Mouse (Mus musculus) midbrain, embryonic 16.5 days (tissue): ENCODE data around the gene Stab2. TPM values are rescaled to one million over a fixed set of nuclear protein-coding genes. Genes with fewer than 3 reads are reported as not detected.

Source experiments
- ATAC-seq: fragments of 200-750 bp; cut with Nextera tagmentation; 2 replicates; pipeline ENCODE4 v1.8.0; 2017; ENCODE audit warnings: moderate TSS enrichment
- H3K27ac ChIP-seq: fragments of 300-500 bp; sonication (generic); 2 replicates; pipeline ENCODE4 v1.5.1; 2014; ENCODE audit warnings: mild to moderate bottlenecking, low read length, mixed read lengths
- H3K27me3 ChIP-seq: fragments of 300-500 bp; sonication (generic); 2 replicates; pipeline ENCODE4 v1.6.1; 2014; ENCODE audit warnings: low read depth, low read length, mixed read lengths; ENCODE audit not compliant: control insufficient read depth, insufficient read depth
- H3K36me3 ChIP-seq: fragments of 300-500 bp; sonication (generic); 2 replicates; pipeline ENCODE4 v1.6.1; 2014; ENCODE audit warnings: mild to moderate bottlenecking, low read length, moderate library complexity, mixed read lengths; ENCODE audit not compliant: control insufficient read depth, insufficient read depth
- H3K4me1 ChIP-seq: fragments of 300-500 bp; sonication (generic); 2 replicates; pipeline ENCODE4 v1.6.1; 2014; ENCODE audit warnings: mild to moderate bottlenecking, low read length, mixed read lengths; ENCODE audit not compliant: control insufficient read depth, insufficient read depth
- H3K4me2 ChIP-seq: fragments of 300-500 bp; sonication (generic); 2 replicates; pipeline ENCODE4 v1.6.1; 2014; ENCODE audit warnings: mild to moderate bottlenecking, low read length, mixed read lengths
- H3K4me3 ChIP-seq: fragments of 300-500 bp; sonication (generic); 2 replicates; pipeline ENCODE4 v1.5.1; 2014; ENCODE audit warnings: low read depth, mild to moderate bottlenecking, low read length, moderate library complexity, mixed read lengths
- H3K9ac ChIP-seq: fragments of 300-500 bp; sonication (generic); 2 replicates; pipeline ENCODE4 v1.6.1; 2014; ENCODE audit warnings: low read depth, low read length, mixed read lengths
- H3K9me3 ChIP-seq: fragments of 300-500 bp; sonication (generic); replicated peaks from 2 replicates; pipeline ENCODE4 v1.6.1; 2014; ENCODE audit warnings: mild to moderate bottlenecking, low read length, mixed read lengths; ENCODE audit not compliant: control insufficient read depth, poor library complexity, severe bottlenecking
- WGBS: fragments of 180-500 bp; shearing (Covaris S2); extraction: QIAGEN DNeasy Blood & Tissue Kit; methylation state at CpG from one replicate; pipeline ENCODE4 v1.1.7; 2014; 5-methylcytosine and 5-hydroxymethylcytosine counted together
- polyA plus RNA-seq: library from polyadenylated mRNA; unstranded; fragments of >200 nt; fragmentation: Nextera tagmentation; extraction: Ambion mirVana; gene quantifications from 2 replicates; pipeline ENCODE4 v1.2.1, GENCODE M21; 2015

The Stab2 gene
- polyA plus RNA-seq, 1 experiment from 2014 or later: 0.03 TPM

DNA sequence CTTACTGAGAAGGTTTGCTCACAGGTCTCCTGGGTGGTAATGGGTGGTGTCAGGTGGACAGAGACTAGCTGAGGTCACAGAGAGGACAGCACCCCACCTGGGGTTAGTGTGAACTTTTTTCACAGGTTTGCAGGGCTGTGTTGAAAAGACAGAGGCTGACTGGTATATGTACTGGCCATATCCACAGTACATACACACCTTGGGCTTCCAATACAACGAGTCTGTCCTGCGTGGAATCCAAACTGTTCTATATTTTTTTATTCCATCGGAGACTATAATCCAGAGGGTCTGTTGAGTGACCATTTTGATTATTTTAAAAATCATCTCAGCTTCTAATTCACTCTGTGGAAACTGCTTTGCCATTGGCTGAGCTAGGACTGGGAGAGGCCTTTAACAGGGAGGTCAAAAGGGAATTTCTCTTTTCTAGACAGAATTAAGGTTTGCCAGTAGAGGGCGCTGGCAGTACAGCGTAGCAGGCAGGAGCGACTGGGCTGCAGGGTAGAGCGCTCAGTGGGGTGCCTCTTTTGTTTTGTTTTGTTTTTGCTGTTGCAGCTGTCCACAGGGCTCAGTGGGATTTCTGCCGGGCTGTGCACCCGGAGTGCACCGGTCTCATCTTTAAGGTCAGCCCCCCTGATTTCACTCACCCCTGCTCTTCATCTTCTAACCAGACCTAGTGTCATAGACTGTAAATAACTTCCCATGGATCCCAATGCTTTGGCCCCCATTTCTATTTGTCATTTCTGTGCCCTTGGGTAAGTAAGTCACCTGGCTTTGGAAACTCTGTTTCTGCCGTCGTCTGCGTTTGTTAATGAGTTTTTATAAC is 35.9 kb downstream of the Stab2 start:
- peak; percentile 76 for ATAC-seq
- H3K4me1 ChIP-seq: peaks cover 6% of the 10 kb centered on the region
- H3K27me3 ChIP-seq: no peaks in the 10 kb centered on the region
- 0 out of 2 replicates have a peak overlapping the region, but pooled peaks have one; percentile 4 for H3K4me3 ChIP-seq
- WGBS: 21% methylated on average over 13 of the region's 13 CpGs
- H3K9me3 ChIP-seq: no peaks in the 10 kb centered on the region
- no peaks in the 10 kb centered on the region for H3K36me3 ChIP-seq
- H3K4me2 ChIP-seq: peak overlapping the region; percentile 47
- no peak overlapping the region for H3K27ac ChIP-seq
- H3K9ac ChIP-seq: no peak overlapping the region

DNA sequence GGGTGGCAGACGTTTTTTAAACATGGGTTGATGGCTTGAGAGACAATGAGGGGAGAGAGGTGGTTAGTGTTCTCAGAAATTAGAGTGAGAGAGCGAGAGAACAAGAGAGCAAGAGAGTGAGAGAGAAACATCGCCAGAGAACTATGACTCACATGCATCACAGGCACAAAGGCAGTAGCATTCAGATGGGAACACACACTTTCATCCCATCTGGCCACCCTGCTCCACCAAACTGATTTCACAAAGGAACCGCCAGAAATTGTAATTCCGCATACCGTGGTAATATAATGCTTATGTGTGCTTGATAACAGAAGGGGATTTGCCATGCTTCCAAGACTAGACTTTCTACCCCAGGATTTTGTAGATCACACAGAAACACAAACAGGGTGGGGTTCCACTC is 38.5 kb downstream of the Stab2 start:
- H3K9me3 ChIP-seq: no peaks in the 10 kb centered on the region
- no peak overlapping the region for H3K4me3 ChIP-seq
- WGBS: 84% methylated on average over 6 of the region's 6 CpGs
- H3K4me2 ChIP-seq: no peak overlapping the region
- no peak for ATAC-seq
- no peaks in the 10 kb centered on the region for H3K36me3 ChIP-seq
- H3K9ac ChIP-seq: no peak overlapping the region
- no peaks in the 10 kb centered on the region for H3K27me3 ChIP-seq
- peaks cover 6% of the 10 kb centered on the region for H3K4me1 ChIP-seq
- no peak overlapping the region for H3K27ac ChIP-seq

DNA sequence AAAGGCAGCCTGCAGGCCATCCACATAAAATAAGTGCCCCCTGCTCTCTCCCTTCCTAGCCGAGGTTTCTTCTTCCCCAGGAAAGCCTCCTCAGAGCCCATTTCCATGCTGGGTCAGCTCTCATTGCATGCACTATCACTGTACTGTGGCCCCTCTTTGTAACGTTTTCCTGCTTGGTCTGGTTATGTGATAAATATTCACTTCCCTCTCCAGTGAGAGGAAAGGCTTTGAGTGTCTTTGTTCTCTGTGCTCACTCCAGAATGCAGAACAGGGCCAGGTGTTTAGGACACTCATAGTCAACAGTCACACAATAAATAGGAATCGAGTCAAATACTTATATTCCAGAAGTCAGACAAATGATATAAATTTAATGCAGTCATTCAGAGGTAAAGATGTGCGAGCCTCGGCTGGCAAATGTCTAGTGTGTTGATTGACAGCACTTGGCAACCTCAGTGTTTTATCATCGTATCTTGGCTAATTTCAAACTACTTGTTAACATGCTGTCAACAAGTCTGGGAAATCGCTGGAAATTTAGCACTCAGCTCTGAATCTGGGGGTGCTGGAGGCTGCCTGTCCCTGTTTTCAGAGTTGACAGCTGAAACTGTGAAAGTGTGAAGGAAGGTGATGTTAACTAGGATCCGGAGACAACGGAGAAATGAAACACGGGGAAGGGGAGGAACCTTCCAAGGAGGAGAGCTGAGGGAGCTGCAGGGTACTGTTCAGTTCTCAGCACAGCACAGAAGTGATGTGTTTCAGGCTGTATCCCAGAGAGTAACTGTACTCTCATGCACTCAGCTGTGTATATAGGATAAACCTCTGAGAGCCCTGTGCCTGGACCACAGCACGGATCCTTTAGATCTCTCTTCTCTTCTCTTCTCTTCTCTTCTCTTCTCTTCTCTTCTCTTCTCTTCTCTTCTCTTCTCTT is 46.0 kb downstream of the Stab2 start:
- H3K9ac ChIP-seq: no peak overlapping the region
- WGBS: 60% methylated on average over 11 of the region's 11 CpGs
- no peaks in the 10 kb centered on the region for H3K36me3 ChIP-seq
- ATAC-seq: 0 out of 2 replicates have a peak, but pooled peaks have one; percentile 32
- no peaks in the 10 kb centered on the region for H3K4me1 ChIP-seq
- H3K27ac ChIP-seq: no peak overlapping the region
- H3K9me3 ChIP-seq: no peaks in the 10 kb centered on the region
- H3K4me3 ChIP-seq: no peak overlapping the region
- H3K4me2 ChIP-seq: no peak overlapping the region
- no peaks in the 10 kb centered on the region for H3K27me3 ChIP-seq

DNA sequence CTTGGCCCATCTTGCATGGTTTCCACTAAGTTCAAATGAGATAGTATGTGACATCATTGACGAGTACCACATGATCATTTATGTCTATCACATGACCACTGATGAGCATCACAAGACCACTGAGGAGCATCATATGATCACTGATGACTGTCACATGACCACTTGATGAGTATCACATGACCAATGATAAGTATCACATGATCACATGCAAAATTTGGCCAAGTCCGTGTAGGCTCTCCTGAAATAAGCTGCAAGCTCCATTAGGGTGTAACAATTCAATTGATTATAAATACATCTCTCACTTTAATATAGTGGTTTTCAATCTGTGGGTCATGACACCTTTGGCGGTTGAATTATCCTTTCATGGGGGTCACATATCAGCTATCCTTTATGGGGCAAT is 52.5 kb downstream of the Stab2 start:
- no peaks in the 10 kb centered on the region for H3K4me1 ChIP-seq
- ATAC-seq: no peak
- 96% methylated on average over 3 of the region's 3 CpGs for WGBS
- no peaks in the 10 kb centered on the region for H3K36me3 ChIP-seq
- no peak overlapping the region for H3K4me2 ChIP-seq
- H3K27ac ChIP-seq: no peak overlapping the region
- H3K9me3 ChIP-seq: no peaks in the 10 kb centered on the region
- no peak overlapping the region for H3K9ac ChIP-seq
- no peak overlapping the region for H3K4me3 ChIP-seq
- no peaks in the 10 kb centered on the region for H3K27me3 ChIP-seq

DNA sequence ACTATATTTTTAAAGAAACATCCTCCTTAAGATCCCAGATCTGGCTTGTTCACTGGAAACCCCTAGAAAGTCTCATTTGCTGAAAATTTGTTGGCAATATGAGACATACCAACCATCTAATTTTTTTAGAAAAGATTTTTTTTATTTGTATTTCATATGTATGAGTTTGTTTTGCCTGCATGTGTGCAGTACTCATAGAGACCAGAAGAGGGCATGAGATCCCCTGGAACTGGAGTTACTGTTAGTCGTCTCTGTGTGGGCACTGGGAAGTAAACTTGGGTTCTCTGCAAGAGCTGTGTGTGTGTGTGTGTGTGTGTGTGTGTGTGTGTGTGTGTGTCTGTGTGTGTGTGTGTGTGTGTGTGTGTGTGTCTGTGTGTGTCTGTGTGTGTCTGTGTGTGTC is 55.1 kb downstream of the Stab2 start:
- Histone ChIP-seq H3K27me3 (no peaks in the 10 kb centered on the region), H3K36me3 (no peaks in the 10 kb centered on the region), H3K9ac (no peak overlapping the region), H3K4me3 (no peak overlapping the region), H3K4me1 (no peaks in the 10 kb centered on the region), H3K9me3 (no peaks in the 10 kb centered on the region), H3K27ac (no peak overlapping the region), H3K4me2 (no peak overlapping the region)
- WGBS: 84% methylated on average over 1 of the region's 1 CpGs
- ATAC-seq: no peak

DNA sequence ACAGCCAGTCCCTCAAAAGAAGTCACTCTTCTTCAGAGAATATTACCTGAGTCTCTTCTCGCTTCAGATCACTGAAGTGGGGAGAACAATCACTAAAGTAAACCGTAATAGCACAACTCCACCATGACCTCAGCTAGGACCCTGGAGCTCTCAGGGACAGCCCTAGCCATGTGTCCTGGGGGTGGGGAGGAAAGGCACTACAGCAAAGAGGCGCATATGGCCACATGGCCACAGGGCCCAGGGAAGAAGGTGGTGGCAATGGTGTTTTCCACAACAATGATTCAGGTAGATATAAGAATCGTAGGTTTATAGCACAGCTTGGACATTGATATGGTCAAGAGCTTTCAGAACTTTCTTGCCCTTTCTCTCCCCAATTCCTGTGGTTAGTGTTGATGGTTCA is 57.0 kb downstream of the Stab2 start:
- 88% methylated on average over 4 of the region's 4 CpGs for WGBS

DNA sequence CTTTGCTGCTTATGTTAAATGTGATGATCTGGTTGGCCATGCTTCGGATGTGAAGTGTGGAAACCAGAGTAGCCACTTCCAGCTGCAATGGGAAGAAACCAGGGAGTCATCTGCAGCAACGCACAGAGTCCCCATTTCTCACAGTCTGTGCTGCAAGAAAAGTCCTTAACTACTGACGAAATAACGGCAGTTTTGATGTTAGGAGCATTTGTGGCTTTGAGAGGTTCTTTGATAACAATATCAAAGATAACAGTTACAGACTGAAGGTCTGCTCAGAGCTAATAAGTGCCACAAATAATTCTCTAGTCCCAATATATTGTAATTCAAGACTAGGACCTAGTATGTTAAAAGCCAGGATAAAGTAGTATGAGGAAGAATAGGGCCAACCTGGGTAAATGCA is 57.9 kb downstream of the Stab2 start:
- no peak overlapping the region for H3K27ac ChIP-seq
- H3K4me1 ChIP-seq: no peaks in the 10 kb centered on the region
- no peaks in the 10 kb centered on the region for H3K27me3 ChIP-seq
- no peak overlapping the region for H3K4me2 ChIP-seq
- no peak overlapping the region for H3K9ac ChIP-seq
- whole genome bisulfite sequencing: 89% methylated on average over 4 of the region's 4 CpGs
- H3K36me3 ChIP-seq: no peaks in the 10 kb centered on the region
- no peak for ATAC-seq
- no peaks in the 10 kb centered on the region for H3K9me3 ChIP-seq
- H3K4me3 ChIP-seq: no peak overlapping the region

More for the DNA sequence above, 57.0 kb downstream of the Stab2 start:
- Histone ChIP-seq H3K9ac (no peak overlapping the region), H3K27ac (no peak overlapping the region), H3K4me2 (no peak overlapping the region), H3K4me3 (no peak overlapping the region), H3K27me3 (no peaks in the 10 kb centered on the region), H3K9me3 (no peaks in the 10 kb centered on the region), H3K4me1 (no peaks in the 10 kb centered on the region), H3K36me3 (no peaks in the 10 kb centered on the region)
- no peak for ATAC-seq

DNA sequence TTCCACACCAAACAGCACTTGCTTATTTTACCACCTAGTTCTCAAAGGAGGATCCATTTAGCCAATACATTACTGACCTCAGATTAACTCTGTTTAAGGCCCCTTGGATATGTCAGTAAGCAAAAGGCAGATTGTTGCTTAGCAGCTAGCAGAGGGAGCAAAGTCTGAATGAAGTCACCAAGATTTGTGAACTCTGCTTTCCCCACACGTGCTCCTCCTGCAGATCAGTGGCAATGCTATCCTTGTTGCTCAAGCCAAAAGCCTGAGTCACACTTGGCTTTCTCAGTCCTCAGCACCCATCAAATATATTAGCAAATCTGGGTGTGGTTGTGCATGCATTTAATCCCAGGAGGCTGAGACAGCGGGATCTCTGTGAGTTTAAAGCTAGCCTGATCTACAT is 60.3 kb downstream of the Stab2 start:
- no peak for ATAC-seq
- H3K9me3 ChIP-seq: no peaks in the 10 kb centered on the region
- no peaks in the 10 kb centered on the region for H3K36me3 ChIP-seq
- no peaks in the 10 kb centered on the region for H3K4me1 ChIP-seq
- H3K27me3 ChIP-seq: no peaks in the 10 kb centered on the region
- H3K27ac ChIP-seq: no peak overlapping the region
- H3K4me3 ChIP-seq: no peak overlapping the region
- no peak overlapping the region for H3K4me2 ChIP-seq
- WGBS: 90% methylated on average over 2 of the region's 2 CpGs
- H3K9ac ChIP-seq: no peak overlapping the region

DNA sequence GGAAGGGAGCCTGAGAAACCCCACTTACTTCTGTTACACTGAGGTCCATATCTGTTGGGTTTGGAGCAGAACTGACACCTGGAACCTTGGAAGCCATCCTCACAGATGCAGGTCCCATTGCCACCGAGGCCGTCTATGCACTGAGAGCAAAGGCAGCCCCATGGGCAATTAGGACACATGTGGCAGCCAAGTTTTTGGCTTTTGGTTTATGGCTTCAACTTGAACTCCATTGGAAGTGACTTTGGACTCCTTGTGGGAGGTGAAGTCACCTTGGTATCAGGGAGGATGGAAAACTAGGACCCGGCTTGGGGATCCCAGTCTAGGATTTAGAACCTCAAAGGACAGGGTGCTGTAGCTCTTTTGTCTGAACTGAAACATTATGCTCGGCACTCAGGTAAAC is 67.2 kb downstream of the Stab2 start:
- 91% methylated on average over 4 of the region's 4 CpGs for WGBS
- no peak overlapping the region for H3K4me3 ChIP-seq

More for the DNA sequence above, 67.2 kb downstream of the Stab2 start:
- no peak overlapping the region for H3K4me2 ChIP-seq
- H3K4me1 ChIP-seq: no peaks in the 10 kb centered on the region
- no peaks in the 10 kb centered on the region for H3K27me3 ChIP-seq
- no peaks in the 10 kb centered on the region for H3K9me3 ChIP-seq
- no peak for ATAC-seq
- no peak overlapping the region for H3K27ac ChIP-seq
- H3K36me3 ChIP-seq: no peaks in the 10 kb centered on the region
- H3K9ac ChIP-seq: no peak overlapping the region
